Mouse (Mus musculus): ENCODE results near the gene Stmn1.

DNA sequence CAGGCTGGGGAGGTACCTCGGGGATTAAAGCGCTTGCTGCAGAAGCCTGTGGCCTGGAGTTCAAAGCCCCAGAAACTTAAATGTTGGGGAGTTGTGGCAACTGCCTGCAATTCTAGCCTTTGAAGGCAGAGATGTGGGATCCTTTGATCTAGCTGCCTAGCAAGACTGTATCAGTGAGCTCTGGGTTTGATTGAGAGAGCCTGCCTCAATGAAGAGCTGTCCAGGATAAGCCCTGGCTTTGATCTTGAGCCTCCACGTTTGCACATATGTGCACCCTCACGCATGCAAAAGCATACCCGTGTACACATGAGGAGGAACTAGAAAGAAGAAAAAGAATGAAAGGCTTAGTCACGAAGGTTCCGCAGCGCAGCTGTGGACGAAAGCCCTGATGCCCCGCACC is 31.5 kb upstream of the Stmn1 start:
- no peak for TF ChIP-seq CTCF (IDR thresholded peaks at IDR 0.05; ENCODE audit: low read depth, low read length)
- no peak for TF ChIP-seq GATA1 (IDR thresholded peaks at IDR 0.05; ENCODE audit: borderline replicate concordance, low read length)
- no peak for TF ChIP-seq GATA2 (IDR thresholded peaks at IDR 0.05; ENCODE audit: borderline replicate concordance, low read depth, low read length)
- no peak for TF ChIP-seq TAL1 (conservative IDR thresholded peaks at IDR 0.05; ENCODE audit: low read depth, low read length)
